Mouse (Mus musculus) hindbrain, embryonic 16.5 days (tissue): ENCODE measurements around the gene Scd1. TPM values are rescaled to one million over a fixed set of nuclear protein-coding genes. Genes with fewer than 3 reads are reported as not detected.
"Not testable (repeated sequence)": the region's sequence is repeated elsewhere in the genome, so short reads cannot be mapped to it uniquely, and the experiment has no call there.

Source experiments
- ATAC-seq: fragments of 200-750 bp; cut with Nextera tagmentation; 2 replicates; pipeline ENCODE4 v1.8.0; 2017; ENCODE audit warnings: moderate TSS enrichment, moderate library complexity
- H3K27ac ChIP-seq: fragments of 300-500 bp; sonication (generic); 2 replicates; pipeline ENCODE4 v1.5.1; 2014; ENCODE audit warnings: low read depth, mild to moderate bottlenecking, control low read depth, low read length, moderate library complexity
- H3K27me3 ChIP-seq: fragments of 300-500 bp; sonication (generic); replicated peaks from 2 replicates; pipeline ENCODE4 v1.6.1; 2014; ENCODE audit warnings: low read length; ENCODE audit not compliant: control insufficient read depth, insufficient read depth
- H3K36me3 ChIP-seq: fragments of 300-500 bp; sonication (generic); 2 replicates; pipeline ENCODE4 v1.6.1; 2014; ENCODE audit warnings: mild to moderate bottlenecking, low read length, moderate library complexity, mixed read lengths; ENCODE audit not compliant: control insufficient read depth, insufficient read depth
- H3K4me1 ChIP-seq: fragments of 300-500 bp; sonication (generic); 2 replicates; pipeline ENCODE4 v1.6.1; 2014; ENCODE audit warnings: low read depth, low read length; ENCODE audit not compliant: control insufficient read depth, insufficient read depth
- H3K4me2 ChIP-seq: fragments of 300-500 bp; sonication (generic); 2 replicates; pipeline ENCODE4 v1.6.1; 2014; ENCODE audit warnings: mild to moderate bottlenecking, low read length, control low read depth, moderate library complexity
- H3K4me3 ChIP-seq: fragments of 300-500 bp; sonication (generic); 2 replicates; pipeline ENCODE4 v1.5.1; 2014; ENCODE audit warnings: mild to moderate bottlenecking, low read length, control low read depth, moderate library complexity
- H3K9ac ChIP-seq: fragments of 300-500 bp; sonication (generic); 2 replicates; pipeline ENCODE4 v1.6.1; 2014; ENCODE audit warnings: low read depth, mild to moderate bottlenecking, control low read depth, low read length, moderate library complexity
- H3K9me3 ChIP-seq: fragments of 300-500 bp; sonication (generic); 2 replicates; pipeline ENCODE4 v1.6.1; 2014; ENCODE audit warnings: mild to moderate bottlenecking, low read length, moderate library complexity; ENCODE audit not compliant: control insufficient read depth
- WGBS: fragments of 180-500 bp; shearing (Covaris S2); extraction: QIAGEN DNeasy Blood & Tissue Kit; methylation state at CpG from one replicate; pipeline ENCODE4 v1.1.7; 2014; 5-methylcytosine and 5-hydroxymethylcytosine counted together
- polyA plus RNA-seq: library from polyadenylated mRNA; unstranded; fragments of >200 nt; fragmentation: Nextera tagmentation; extraction: Ambion mirVana; gene quantifications from 2 replicates; pipeline ENCODE4 v1.2.1, GENCODE M21; 2015

Gene Scd1
- polyA plus RNA-seq, 1 experiment from 2014 or later, result 9.3 TPM

GRCm38 (mm10) chr19:44379090-44379489, 28.6 kb downstream of the Scd1 start:
- Histone ChIP-seq H3K27ac (no peak overlapping the region), H3K27me3 (no peaks in the 10 kb centered on the region), H3K4me3 (no peak overlapping the region), H3K9me3 (no peaks in the 10 kb centered on the region), H3K36me3 (no peaks in the 10 kb centered on the region), H3K9ac (no peak overlapping the region), H3K4me2 (no peak overlapping the region), H3K4me1 (no peaks in the 10 kb centered on the region)
- ATAC-seq, result no peak

DNA sequence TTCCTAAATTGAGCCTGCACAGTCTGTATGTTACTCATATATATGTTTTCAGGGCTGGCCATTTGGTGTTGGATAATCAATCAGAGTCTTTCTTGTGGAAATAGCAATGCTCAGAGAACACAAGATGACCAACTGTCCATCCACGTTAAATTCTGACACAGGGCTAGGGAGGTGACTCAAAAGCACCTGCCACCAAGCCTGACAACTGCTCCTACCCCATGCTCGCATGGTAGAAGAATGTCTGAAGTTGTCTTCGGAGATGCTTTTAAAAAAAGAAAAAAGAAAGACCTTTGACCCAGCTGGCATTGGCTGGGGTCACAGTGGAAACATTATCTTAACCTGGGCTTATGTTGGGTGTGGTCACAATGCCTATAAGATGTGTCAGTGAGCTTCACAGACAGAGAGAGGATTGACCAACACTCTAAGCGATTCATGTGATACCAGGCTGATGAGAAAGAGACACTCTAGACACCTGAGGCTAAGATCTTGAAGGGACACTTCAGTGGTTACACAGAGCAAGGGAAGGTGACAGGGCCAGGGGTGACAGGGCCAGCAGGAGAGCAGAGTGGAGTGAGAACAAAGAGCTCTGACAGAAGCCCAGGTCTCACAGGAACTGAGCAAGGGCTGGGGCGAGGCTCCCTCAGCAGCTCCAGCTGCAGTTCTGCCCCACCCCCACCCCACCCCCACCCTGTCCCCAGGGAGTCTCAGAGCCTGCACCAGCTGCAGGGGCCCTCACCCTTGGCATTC, 29.9 kb downstream of the Scd1 start:
- H3K27me3 ChIP-seq, result no peaks in the 10 kb centered on the region
- no peak overlapping the region for H3K4me3 ChIP-seq
- no peak overlapping the region for H3K4me2 ChIP-seq
- no peaks in the 10 kb centered on the region for H3K4me1 ChIP-seq
- ATAC-seq, result no peak
- H3K9ac ChIP-seq, result no peak overlapping the region
- H3K27ac ChIP-seq, result no peak overlapping the region
- WGBS, result 67% methylated on average over 4 of the region's 5 CpGs
- no peaks in the 10 kb centered on the region for H3K36me3 ChIP-seq
- no peaks in the 10 kb centered on the region for H3K9me3 ChIP-seq

- Histone ChIP-seq H3K9me3 (no peaks in the 10 kb centered on the region), H3K4me3 (no peak overlapping the region), H3K36me3 (no peaks in the 10 kb centered on the region), H3K4me1 (no peaks in the 10 kb centered on the region), H3K27ac (no peak overlapping the region), H3K4me2 (no peak overlapping the region), H3K9ac (no peak overlapping the region), H3K27me3 (no peaks in the 10 kb centered on the region; the same call in 1 of the 2 replicates)
- 15% methylated on average over 3 of the region's 3 CpGs for WGBS
- ATAC-seq, result no peak
These were observed 31.1 kb downstream of the Scd1 start for GRCm38 (mm10) chr19:44376511-44376951.

DNA sequence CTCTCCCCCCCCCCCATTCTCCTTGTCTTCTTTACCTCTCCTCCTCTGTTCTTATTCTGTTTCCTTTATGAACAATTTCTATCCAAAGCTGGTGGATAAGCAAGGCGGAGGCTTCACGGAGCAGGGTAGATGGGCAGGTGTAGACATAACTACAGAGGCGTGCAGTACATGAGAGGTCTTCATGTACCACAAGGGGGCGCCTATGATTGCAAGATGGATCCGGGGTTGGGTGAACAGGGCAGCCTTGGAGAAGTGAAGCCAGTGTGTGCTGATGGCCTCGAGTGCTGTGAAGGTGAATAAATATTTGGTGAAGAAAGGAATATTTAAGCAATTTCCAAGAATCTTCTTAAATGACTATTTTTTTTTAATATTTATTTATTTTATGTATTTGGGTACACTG, 34.7 kb downstream of the Scd1 start:
- peak; percentile 64; the same call in 1 of the 2 replicates for ATAC-seq
- Histone ChIP-seq H3K9me3 (no peaks in the 10 kb centered on the region), H3K27ac (no peak overlapping the region)

GRCm38 (mm10) chr19:44370231-44370630, 37.4 kb downstream of the Scd1 start:
- Histone ChIP-seq H3K27ac (no peak overlapping the region), H3K4me3 (no peak overlapping the region), H3K9ac (no peak overlapping the region), H3K36me3 (no peaks in the 10 kb centered on the region), H3K4me2 (no peak overlapping the region), H3K4me1 (no peaks in the 10 kb centered on the region), H3K9me3 (no peaks in the 10 kb centered on the region), H3K27me3 (no peaks in the 10 kb centered on the region; the same call in 1 of the 2 replicates)
- ATAC-seq, result no peak
- 77% methylated on average over 5 of the region's 5 CpGs for WGBS

More for the DNA sequence above, 34.7 kb downstream of the Scd1 start:
- H3K4me2 ChIP-seq, result no peak overlapping the region
- H3K4me1 ChIP-seq, result no peaks in the 10 kb centered on the region
- no peaks in the 10 kb centered on the region for H3K36me3 ChIP-seq
- H3K27me3 ChIP-seq, result no peaks in the 10 kb centered on the region; the same call in 1 of the 2 replicates
- no peak overlapping the region for H3K9ac ChIP-seq
- no peak overlapping the region for H3K4me3 ChIP-seq
- 21% methylated on average over 6 of the region's 6 CpGs for WGBS

GRCm38 (mm10) chr19:44369371-44369770, 38.3 kb downstream of the Scd1 start:
- H3K27ac ChIP-seq, result no peak overlapping the region
- no peak overlapping the region for H3K4me2 ChIP-seq
- 54% methylated on average over 8 of the region's 8 CpGs for WGBS
- no peak overlapping the region for H3K4me3 ChIP-seq
- no peaks in the 10 kb centered on the region; the same call in 1 of the 2 replicates for H3K27me3 ChIP-seq
- H3K9ac ChIP-seq, result no peak overlapping the region
- no peaks in the 10 kb centered on the region for H3K4me1 ChIP-seq
- no peaks in the 10 kb centered on the region for H3K9me3 ChIP-seq
- ATAC-seq, result no peak
- no peaks in the 10 kb centered on the region for H3K36me3 ChIP-seq

DNA sequence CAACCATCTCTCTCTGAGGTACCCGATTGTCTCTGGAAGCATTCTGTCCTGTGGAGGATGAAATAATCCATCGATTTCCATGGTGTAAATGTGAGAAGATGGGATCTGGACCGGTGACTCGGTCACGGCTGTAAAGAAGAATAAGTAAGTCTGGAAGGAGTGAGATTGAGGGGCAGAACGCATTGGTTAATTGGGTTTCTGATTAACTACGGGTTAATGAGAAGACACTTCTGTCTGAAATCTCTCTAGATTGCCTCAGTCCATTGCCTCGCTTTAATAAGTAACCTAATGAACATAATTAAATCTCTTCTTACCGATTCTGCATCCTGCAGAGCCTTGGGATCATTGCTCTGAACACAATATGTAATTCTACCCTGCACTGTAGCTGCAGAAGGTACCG, 40.6 kb downstream of the Scd1 start:
- H3K36me3 ChIP-seq, H3K9me3 ChIP-seq, H3K27ac ChIP-seq, H3K4me2 ChIP-seq, H3K27me3 ChIP-seq, ATAC-seq, H3K4me1 ChIP-seq, H3K4me3 ChIP-seq, H3K9ac ChIP-seq: not testable (repeated sequence)
- 54% methylated on average over 9 of the region's 10 CpGs for WGBS

- H3K9me3 ChIP-seq, result no peaks in the 10 kb centered on the region
- no peaks in the 10 kb centered on the region for H3K36me3 ChIP-seq
- 92% methylated on average over 4 of the region's 4 CpGs for WGBS
- H3K9ac ChIP-seq, result no peak overlapping the region
- no peaks in the 10 kb centered on the region for H3K27me3 ChIP-seq
- no peaks in the 10 kb centered on the region for H3K4me1 ChIP-seq
- no peak for ATAC-seq
- H3K27ac ChIP-seq, result no peak overlapping the region
- H3K4me3 ChIP-seq, result no peak overlapping the region
- H3K4me2 ChIP-seq, result no peak overlapping the region
These were observed 41.9 kb downstream of the Scd1 start for GRCm38 (mm10) chr19:44365733-44366132.

GRCm38 (mm10) chr19:44364029-44364428, 43.6 kb downstream of the Scd1 start:
- no peak overlapping the region for H3K9ac ChIP-seq
- 82% methylated on average over 8 of the region's 8 CpGs for WGBS
- no peak overlapping the region for H3K4me2 ChIP-seq
- no peaks in the 10 kb centered on the region for H3K27me3 ChIP-seq
- no peaks in the 10 kb centered on the region for H3K4me1 ChIP-seq
- no peaks in the 10 kb centered on the region for H3K9me3 ChIP-seq
- H3K4me3 ChIP-seq, result no peak overlapping the region
- ATAC-seq, result no peak
- no peaks in the 10 kb centered on the region for H3K36me3 ChIP-seq
- no peak overlapping the region for H3K27ac ChIP-seq
